Mouse (Mus musculus): ENCODE measurements around the gene Alkbh1.

The Alkbh1 gene

GRCm38 (mm10) chr12:87419974-87420485, 23.8 kb downstream of the Alkbh1 start:
- peak; percentile 40 for DNase-seq (ENCODE audit: extremely low read depth, low read depth, low spot score)

- DNase-seq (ENCODE audit: extremely low read depth, low read depth, low spot score): no peak
Measured at GRCm38 (mm10) chr12:87418921-87419320, 24.9 kb downstream of the Alkbh1 start.

- no peak for DNase-seq (ENCODE audit: extremely low read depth, low read depth, low spot score)
Measured at GRCm38 (mm10) chr12:87416690-87417089, 27.1 kb downstream of the Alkbh1 start.

GRCm38 (mm10) chr12:87415358-87415757, 28.5 kb downstream of the Alkbh1 start:
- no peak for DNase-seq (ENCODE audit: extremely low read depth, low read depth, low spot score)

GRCm38 (mm10) chr12:87413179-87413790, 30.5 kb downstream of the Alkbh1 start:
- DNase-seq (ENCODE audit: extremely low read depth, low read depth, low spot score): no peak

- no peak for DNase-seq (ENCODE audit: extremely low read depth, low read depth, low spot score)
Measured at GRCm38 (mm10) chr12:87410999-87411398, 32.8 kb downstream of the Alkbh1 start.

GRCm38 (mm10) chr12:87409123-87409522, 34.7 kb downstream of the Alkbh1 start:
- no peak for DNase-seq (ENCODE audit: extremely low read depth, low read depth, low spot score)

GRCm38 (mm10) chr12:87407869-87408605, 35.8 kb downstream of the Alkbh1 start:
- no peak for DNase-seq (ENCODE audit: extremely low read depth, low read depth, low spot score)

- DNase-seq (ENCODE audit: extremely low read depth, low read depth, low spot score): no peak
Measured at GRCm38 (mm10) chr12:87405721-87406120, 38.1 kb downstream of the Alkbh1 start.

- DNase-seq (ENCODE audit: extremely low read depth, low read depth, low spot score): no peak
Measured at GRCm38 (mm10) chr12:87405165-87405564, 38.7 kb downstream of the Alkbh1 start.

- DNase-seq (ENCODE audit: extremely low read depth, low read depth, low spot score): no peak
Measured at GRCm38 (mm10) chr12:87401883-87402282, 41.9 kb downstream of the Alkbh1 start.

- no peak for DNase-seq (ENCODE audit: extremely low read depth, low read depth, low spot score)
Measured at GRCm38 (mm10) chr12:87399119-87399819, 44.5 kb downstream of the Alkbh1 start.

GRCm38 (mm10) chr12:87397811-87398417, 45.9 kb downstream of the Alkbh1 start:
- no peak for DNase-seq (ENCODE audit: extremely low read depth, low read depth, low spot score)

- no peak for DNase-seq (ENCODE audit: extremely low read depth, low read depth, low spot score)
Measured at GRCm38 (mm10) chr12:87397126-87397525, 46.7 kb downstream of the Alkbh1 start.

GRCm38 (mm10) chr12:87394316-87394715, 49.5 kb downstream of the Alkbh1 start:
- DNase-seq (ENCODE audit: extremely low read depth, low read depth, low spot score): no peak

GRCm38 (mm10) chr12:87393447-87394145, 50.2 kb downstream of the Alkbh1 start:
- peak; percentile 79 for DNase-seq (ENCODE audit: extremely low read depth, low read depth, low spot score)

- no peak for DNase-seq (ENCODE audit: extremely low read depth, low read depth, low spot score)
Measured at GRCm38 (mm10) chr12:87391355-87391754, 52.5 kb downstream of the Alkbh1 start.

- DNase-seq (ENCODE audit: extremely low read depth, low read depth, low spot score): no peak
Measured at GRCm38 (mm10) chr12:87389231-87389630, 54.6 kb downstream of the Alkbh1 start.

- peak; percentile 99 for DNase-seq (ENCODE audit: extremely low read depth, low read depth, low spot score)
Measured at GRCm38 (mm10) chr12:87388122-87388774, 55.6 kb downstream of the Alkbh1 start, which contains the start of gene Sptlc2. TSS of gene Sptlc2 (minus strand) at chr12:87388355.
